Mouse (Mus musculus) A20 (cell line): ENCODE results near the gene Kif17.
A peak's percentile ranks its signal among the peaks of the same experiment; 100 is the strongest.

ENCODE experiments used
- DNase-seq: peaks from one replicate; pipeline ENCODE4 v3.0.0-alpha.2; 2011; ENCODE audit warnings: low read depth, low spot score

The Kif17 gene

GRCm38 (mm10) chr4:138339963-138340362, 89.7 kb downstream of the Kif17 start:
- DNase-seq = peak; percentile 32

- no peak for DNase-seq
Measured at GRCm38 (mm10) chr4:138341393-138341792, 91.2 kb downstream of the Kif17 start.

DNA sequence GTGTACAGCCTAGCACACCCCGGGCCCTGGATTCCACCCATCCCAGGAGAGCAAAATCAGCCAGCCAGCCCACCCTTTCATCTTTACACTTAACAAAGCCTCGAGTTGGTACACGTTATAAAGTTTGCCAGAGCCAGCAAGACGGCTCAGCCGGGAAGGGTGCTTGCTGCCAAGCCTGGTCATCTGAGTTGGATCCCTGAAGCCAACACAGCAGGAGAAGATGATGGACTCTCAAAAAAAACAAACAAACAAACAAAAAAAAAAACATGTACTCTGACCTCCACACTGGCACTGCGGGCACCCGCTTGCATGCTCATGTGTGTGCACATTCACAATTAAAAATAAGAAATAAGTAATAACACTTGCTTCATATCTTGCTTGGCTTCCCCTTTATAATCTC, 91.8 kb downstream of the Kif17 start:
- no peak for DNase-seq

- DNase-seq = no peak
Measured at GRCm38 (mm10) chr4:138342778-138343177, 92.5 kb downstream of the Kif17 start.

DNA sequence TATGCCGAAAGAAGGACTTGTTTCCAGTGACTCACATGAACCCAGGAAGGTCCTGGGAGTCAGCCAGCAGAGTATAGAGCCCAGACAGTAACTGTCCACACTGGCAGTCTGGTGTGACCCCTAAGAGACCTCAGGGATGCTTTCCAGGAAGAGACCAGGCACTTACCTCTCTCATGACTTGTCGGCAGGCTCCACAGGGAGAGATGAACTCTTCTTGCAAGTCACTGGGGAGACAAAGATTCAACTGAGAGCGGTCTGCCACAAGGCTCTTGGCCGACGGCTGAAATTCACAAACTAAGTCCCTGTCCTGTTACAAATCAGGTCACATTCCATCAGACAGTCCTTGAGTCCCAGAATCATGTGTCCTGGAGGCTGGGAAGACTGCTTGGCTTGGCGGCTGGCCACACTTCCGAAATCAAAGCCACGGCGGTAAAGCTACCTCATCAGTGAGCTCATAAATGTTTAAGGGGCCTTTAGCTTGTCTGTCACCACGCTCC, 93.2 kb downstream of the Kif17 start:
- DNase-seq = no peak

DNA sequence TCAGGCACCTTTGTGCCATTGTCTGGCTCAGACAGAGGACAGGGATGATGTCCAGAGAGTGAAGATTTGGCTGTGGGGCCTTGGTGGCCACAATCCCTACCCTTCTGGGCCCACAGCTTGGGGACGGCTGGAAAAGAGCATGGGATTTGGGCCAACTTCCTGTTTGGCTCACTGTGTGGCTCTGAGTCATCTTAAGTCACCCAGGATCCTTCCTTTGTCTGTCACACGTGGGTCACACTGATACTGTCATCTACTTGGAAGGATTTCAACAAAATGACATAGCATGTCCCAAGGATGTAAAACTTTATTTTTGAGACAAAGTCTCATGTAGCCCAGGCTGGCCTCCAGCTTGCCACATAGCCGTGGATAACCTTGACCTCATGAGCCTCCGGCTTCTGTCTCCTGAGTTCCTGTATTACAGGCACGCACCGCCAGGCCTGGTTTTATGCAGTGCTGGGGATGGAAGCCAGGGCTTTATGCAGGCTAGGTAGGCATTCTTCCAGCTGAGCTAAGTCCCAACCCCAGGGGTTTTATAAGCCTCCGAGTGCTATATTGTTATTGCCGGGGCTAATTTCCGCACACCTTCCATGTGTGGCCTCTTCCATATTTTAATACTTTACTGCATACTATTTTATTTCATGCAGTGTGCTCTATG, 94.8 kb downstream of the Kif17 start:
- DNase-seq = no peak

- DNase-seq = no peak
Measured at GRCm38 (mm10) chr4:138347280-138347679, 97.0 kb downstream of the Kif17 start.

GRCm38 (mm10) chr4:138348716-138349115, 98.5 kb downstream of the Kif17 start:
- DNase-seq = no peak
